Mouse (Mus musculus): ENCODE results near the gene Schip1. TPM values are rescaled to one million over a fixed set of nuclear protein-coding genes. Genes with fewer than 3 reads are reported as not detected.

Schip1 gene
- polyA plus RNA-seq, 1 experiment from 2014 or later: 76.9 TPM

DNA sequence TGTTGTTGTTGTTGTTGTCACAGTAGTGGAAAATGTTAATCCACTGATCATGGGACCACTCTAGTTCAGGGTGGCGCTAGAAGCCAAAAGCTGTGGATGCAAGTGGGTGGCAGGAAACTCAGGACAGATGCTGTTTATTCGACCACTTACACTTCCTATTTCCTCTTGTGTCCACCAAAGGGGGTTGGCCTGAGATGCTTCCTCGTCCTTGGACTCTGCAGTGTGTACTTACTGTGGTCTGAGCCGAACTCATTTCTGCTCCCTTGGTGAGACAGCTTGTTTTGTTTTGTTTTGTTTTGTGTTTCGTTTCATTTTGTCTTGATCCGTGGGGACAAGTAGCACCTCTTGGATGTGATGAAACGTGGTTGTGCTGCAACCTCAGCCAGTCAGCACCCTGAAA lies 578.3 kb downstream of the Schip1 start:
- H3K27ac ChIP-seq (ENCODE audit: low read depth, low read length): no peak overlapping the region
- H3K9me3 ChIP-seq (ENCODE audit: control insufficient read depth, low read length): no peaks in the 10 kb centered on the region
- 89% methylated on average over 7 of the region's 7 CpGs for WGBS
- ATAC-seq (replicated peaks; ENCODE audit: low FRiP score): no peak
- H3K9ac ChIP-seq (ENCODE audit: low read length): no peak overlapping the region
- H3K27me3 ChIP-seq (ENCODE audit: control insufficient read depth, insufficient read depth, low read length): no peaks in the 10 kb centered on the region
- 0 out of 2 replicates have a peak, but pooled peaks cover 2% of the 10 kb centered on the region for H3K4me1 ChIP-seq (replicated peaks; ENCODE audit: control insufficient read depth, insufficient read depth, low read length)
- H3K36me3 ChIP-seq (ENCODE audit: control insufficient read depth, insufficient read depth, low read length): no peaks in the 10 kb centered on the region
- H3K4me2 ChIP-seq (ENCODE audit: low read depth, low read length, severe bottlenecking): no peak overlapping the region
- no peak for DNase-seq (ENCODE audit: low spot score)
- H3K4me3 ChIP-seq (ENCODE audit: low read depth, low read length): no peak overlapping the region

DNA sequence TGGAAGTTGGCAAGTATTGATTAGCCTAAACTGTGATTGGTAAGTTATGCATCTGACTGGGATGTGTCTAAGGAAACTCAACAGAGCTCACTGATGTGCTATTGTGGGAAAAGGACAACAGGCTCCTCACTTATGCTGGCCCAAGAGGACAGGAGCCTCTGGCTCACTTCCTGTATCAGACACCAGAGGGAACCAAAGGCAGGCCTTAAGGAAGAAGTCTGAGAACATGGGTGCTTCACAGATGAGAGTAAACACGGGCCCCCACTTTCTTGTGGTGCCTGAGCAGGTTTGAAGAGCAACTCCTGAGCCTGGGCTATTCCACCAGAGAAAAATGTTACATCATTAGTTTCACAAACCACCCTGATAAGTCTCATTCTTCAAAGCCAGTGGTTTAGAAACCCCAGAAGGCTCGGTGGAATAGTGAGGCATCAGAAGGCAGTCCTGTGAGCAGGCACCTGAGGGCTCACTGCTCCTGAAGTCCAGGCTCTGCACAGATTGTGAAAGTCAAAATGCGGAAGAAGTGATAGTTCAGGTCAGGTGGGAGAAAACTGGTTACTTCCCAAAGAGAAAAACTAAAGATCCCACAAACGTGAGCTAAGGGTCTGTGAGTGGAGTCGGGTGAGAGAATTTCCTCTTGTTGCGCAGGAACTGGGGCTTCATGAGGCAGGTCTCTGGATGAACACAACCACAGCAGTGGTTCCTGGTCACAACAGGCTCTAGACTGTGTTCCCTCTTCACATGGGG lies 582.0 kb downstream of the Schip1 start:
- WGBS: 86% methylated on average over 6 of the region's 6 CpGs
- H3K4me2 ChIP-seq (ENCODE audit: low read depth, low read length, severe bottlenecking): no peak overlapping the region
- H3K36me3 ChIP-seq (ENCODE audit: control insufficient read depth, insufficient read depth, low read length): no peaks in the 10 kb centered on the region
- no peaks in the 10 kb centered on the region for H3K4me1 ChIP-seq (replicated peaks; ENCODE audit: control insufficient read depth, insufficient read depth, low read length)
- no peak overlapping the region for H3K27ac ChIP-seq (ENCODE audit: low read depth, low read length)
- DNase-seq (ENCODE audit: low spot score) (no peak), ATAC-seq (replicated peaks; ENCODE audit: low FRiP score) (no peak)
- H3K9ac ChIP-seq (ENCODE audit: low read length): no peak overlapping the region
- H3K4me3 ChIP-seq (ENCODE audit: low read depth, low read length): no peak overlapping the region
- H3K9me3 ChIP-seq (ENCODE audit: control insufficient read depth, low read length): no peaks in the 10 kb centered on the region
- no peaks in the 10 kb centered on the region for H3K27me3 ChIP-seq (ENCODE audit: control insufficient read depth, insufficient read depth, low read length)

DNA sequence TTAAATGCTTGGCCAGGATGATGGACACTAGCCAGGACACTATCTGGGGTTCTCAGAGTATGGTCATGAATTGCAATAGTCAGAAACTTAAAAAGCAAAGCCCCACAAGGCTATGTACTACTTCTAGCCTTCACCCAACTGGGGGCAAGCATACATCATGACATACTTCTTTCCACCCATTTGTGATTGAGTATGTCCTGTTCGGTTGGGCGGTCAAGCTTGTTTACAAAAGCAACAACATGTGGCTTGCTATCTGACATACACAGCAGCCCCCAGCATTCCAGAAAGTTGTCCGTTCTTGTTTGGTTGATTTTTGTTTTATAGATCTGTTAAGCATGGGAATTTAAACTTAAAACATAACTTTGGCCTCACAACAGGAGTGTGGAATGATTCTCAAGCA lies 582.7 kb downstream of the Schip1 start:
- no peak overlapping the region for H3K27ac ChIP-seq (ENCODE audit: low read depth, low read length)
- H3K9ac ChIP-seq (ENCODE audit: low read length): no peak overlapping the region
- H3K27me3 ChIP-seq (ENCODE audit: control insufficient read depth, insufficient read depth, low read length): no peaks in the 10 kb centered on the region
- ATAC-seq (replicated peaks; ENCODE audit: low FRiP score): no peak
- no peak for DNase-seq (ENCODE audit: low spot score)
- no peaks in the 10 kb centered on the region for H3K4me1 ChIP-seq (replicated peaks; ENCODE audit: control insufficient read depth, insufficient read depth, low read length)
- H3K9me3 ChIP-seq (ENCODE audit: control insufficient read depth, low read length): no peaks in the 10 kb centered on the region
- WGBS: 91% methylated on average over 3 of the region's 3 CpGs
- H3K4me2 ChIP-seq (ENCODE audit: low read depth, low read length, severe bottlenecking): no peak overlapping the region
- no peak overlapping the region for H3K4me3 ChIP-seq (ENCODE audit: low read depth, low read length)
- no peaks in the 10 kb centered on the region for H3K36me3 ChIP-seq (ENCODE audit: control insufficient read depth, insufficient read depth, low read length)

DNA sequence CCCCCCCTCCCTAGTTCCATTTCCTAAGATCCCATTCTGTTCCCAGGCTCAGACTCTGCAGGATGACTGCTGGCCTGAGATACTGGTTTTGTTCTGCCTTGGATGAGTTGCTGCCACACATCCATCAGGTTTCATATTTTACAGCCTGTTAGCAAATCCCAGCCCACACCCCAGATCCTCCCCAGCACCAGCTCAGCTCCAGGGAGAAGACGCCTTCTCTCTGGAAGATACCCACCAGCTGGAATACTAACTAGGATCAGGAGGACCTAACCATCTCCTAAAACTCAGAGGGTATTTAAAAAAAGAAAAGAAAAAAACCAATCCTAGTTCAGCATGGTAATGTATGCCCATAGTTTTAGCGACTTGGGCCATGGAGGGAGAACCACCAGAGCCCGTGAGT lies 585.6 kb downstream of the Schip1 start:
- H3K4me2 ChIP-seq (ENCODE audit: low read depth, low read length, severe bottlenecking): no peak overlapping the region
- DNase-seq (ENCODE audit: low spot score) (no peak), ATAC-seq (replicated peaks; ENCODE audit: low FRiP score) (no peak)
- H3K27me3 ChIP-seq (ENCODE audit: control insufficient read depth, insufficient read depth, low read length): no peaks in the 10 kb centered on the region
- H3K27ac ChIP-seq (ENCODE audit: low read depth, low read length): no peak overlapping the region
- H3K36me3 ChIP-seq (ENCODE audit: control insufficient read depth, insufficient read depth, low read length): no peaks in the 10 kb centered on the region
- no peaks in the 10 kb centered on the region for H3K9me3 ChIP-seq (ENCODE audit: control insufficient read depth, low read length)
- no peaks in the 10 kb centered on the region for H3K4me1 ChIP-seq (replicated peaks; ENCODE audit: control insufficient read depth, insufficient read depth, low read length)
- 85% methylated on average over 3 of the region's 3 CpGs for WGBS
- no peak overlapping the region for H3K9ac ChIP-seq (ENCODE audit: low read length)
- H3K4me3 ChIP-seq (ENCODE audit: low read depth, low read length): no peak overlapping the region

DNA sequence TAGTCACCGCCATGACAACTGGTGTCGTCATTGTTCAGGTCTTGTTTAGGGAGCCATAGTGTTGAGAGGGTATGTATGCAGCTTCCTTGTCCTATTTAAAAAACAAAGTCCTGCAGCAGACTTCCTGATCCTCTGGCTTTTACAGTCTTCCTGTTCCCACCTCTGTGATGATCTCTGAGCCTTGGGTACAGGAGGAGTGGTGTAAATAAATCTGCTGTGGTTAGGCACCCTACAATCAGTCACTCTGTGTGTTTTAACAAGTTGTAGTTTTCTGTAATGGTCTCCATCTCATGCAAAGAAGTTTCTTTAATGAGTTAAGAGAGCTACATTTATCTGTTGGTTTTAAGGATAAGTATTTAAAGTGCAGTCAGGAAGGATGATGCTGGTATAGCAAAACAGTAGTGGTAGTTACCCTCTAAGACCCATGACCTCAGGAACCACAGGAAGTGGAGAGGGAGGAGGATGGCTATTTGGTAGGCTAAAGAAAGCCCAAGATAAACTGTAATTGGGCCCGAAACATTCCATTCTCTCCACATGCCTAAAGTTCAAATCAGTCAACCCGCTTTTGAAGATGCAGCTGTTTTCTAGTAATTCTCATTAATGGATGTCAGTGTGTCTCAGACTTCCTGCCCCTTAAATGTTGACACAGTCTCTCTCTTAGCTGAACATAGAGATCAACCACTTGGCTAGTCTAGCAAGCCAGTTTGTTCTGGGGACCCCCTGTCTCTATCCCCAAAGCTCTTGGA lies 592.2 kb downstream of the Schip1 start:
- H3K9me3 ChIP-seq (ENCODE audit: control insufficient read depth, low read length): no peaks in the 10 kb centered on the region
- 90% methylated on average over 4 of the region's 4 CpGs for WGBS
- H3K4me1 ChIP-seq (replicated peaks; ENCODE audit: control insufficient read depth, insufficient read depth, low read length): no peaks in the 10 kb centered on the region
- H3K4me2 ChIP-seq (ENCODE audit: low read depth, low read length, severe bottlenecking): no peak overlapping the region
- H3K36me3 ChIP-seq (ENCODE audit: control insufficient read depth, insufficient read depth, low read length): no peaks in the 10 kb centered on the region
- no peak overlapping the region for H3K9ac ChIP-seq (ENCODE audit: low read length)
- H3K27me3 ChIP-seq (ENCODE audit: control insufficient read depth, insufficient read depth, low read length): no peaks in the 10 kb centered on the region
- no peak for DNase-seq (ENCODE audit: low spot score)
- ATAC-seq (replicated peaks; ENCODE audit: low FRiP score): no peak
- H3K27ac ChIP-seq (ENCODE audit: low read depth, low read length): no peak overlapping the region
- H3K4me3 ChIP-seq (ENCODE audit: low read depth, low read length): no peak overlapping the region

DNA sequence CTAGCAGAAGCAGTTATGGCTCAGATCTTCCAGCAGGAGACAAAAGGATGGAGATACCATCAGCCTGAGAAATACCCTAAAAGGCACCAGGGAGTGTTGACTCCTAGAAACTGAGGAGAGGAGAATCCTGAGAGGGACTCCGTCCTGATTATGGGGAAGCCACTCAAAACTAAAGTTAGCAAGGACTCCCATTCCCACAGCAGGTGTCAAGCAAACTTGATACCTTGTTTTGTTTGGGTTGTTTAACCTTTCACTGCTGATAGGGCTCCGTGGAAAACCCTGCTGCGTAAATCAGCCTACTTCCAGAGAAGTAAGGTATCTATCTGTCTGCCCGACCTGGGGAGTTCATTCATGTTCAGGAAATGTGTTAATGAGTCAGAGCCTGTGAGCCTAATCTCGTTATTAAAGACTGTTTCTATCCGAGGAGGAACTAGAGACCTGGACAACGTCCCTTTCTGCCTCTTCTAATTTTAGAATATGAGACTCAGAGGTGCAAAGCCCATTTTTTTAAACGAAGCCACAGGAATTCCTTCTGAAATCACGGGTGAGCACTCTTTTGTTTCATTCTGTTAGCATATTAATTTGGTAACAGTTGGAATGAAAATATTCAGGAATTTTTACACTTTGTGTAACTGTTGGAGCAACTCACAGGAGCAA lies 593.1 kb downstream of the Schip1 start:
- WGBS: 32% methylated on average over 9 of the region's 9 CpGs
- no peak overlapping the region for H3K4me2 ChIP-seq (ENCODE audit: low read depth, low read length, severe bottlenecking)
- H3K9me3 ChIP-seq (ENCODE audit: control insufficient read depth, low read length): no peaks in the 10 kb centered on the region
- H3K4me1 ChIP-seq (replicated peaks; ENCODE audit: control insufficient read depth, insufficient read depth, low read length): no peaks in the 10 kb centered on the region
- H3K9ac ChIP-seq (ENCODE audit: low read length): no peak overlapping the region
- no peak for ATAC-seq (replicated peaks; ENCODE audit: low FRiP score)
- H3K27me3 ChIP-seq (ENCODE audit: control insufficient read depth, insufficient read depth, low read length): no peaks in the 10 kb centered on the region
- no peak for DNase-seq (ENCODE audit: low spot score)
- no peak overlapping the region for H3K4me3 ChIP-seq (ENCODE audit: low read depth, low read length)
- no peaks in the 10 kb centered on the region for H3K36me3 ChIP-seq (ENCODE audit: control insufficient read depth, insufficient read depth, low read length)
- H3K27ac ChIP-seq (ENCODE audit: low read depth, low read length): no peak overlapping the region

DNA sequence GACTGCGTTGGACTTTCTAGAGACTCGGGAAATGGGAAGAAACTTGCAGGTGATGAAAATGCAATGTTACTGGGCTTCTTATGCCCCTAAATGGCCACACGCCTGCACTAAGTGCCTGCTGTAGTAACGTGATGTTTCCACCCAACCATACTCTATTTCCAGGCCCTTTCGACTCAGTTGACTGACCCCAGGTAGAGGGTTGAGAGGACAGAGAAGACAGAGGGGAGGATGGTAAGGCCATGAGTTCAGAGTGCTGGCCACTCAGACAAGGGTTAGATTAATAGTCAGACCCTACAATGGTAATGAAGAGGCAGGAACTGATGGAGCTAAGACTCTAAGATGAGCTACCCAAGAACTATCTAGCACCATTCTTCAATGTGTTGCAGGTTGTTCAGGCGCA lies 595.4 kb downstream of the Schip1 start:
- Histone ChIP-seq H3K36me3 (ENCODE audit: control insufficient read depth, insufficient read depth, low read length) (no peaks in the 10 kb centered on the region), H3K4me2 (ENCODE audit: low read depth, low read length, severe bottlenecking) (no peak overlapping the region), H3K4me1 (replicated peaks; ENCODE audit: control insufficient read depth, insufficient read depth, low read length) (no peaks in the 10 kb centered on the region), H3K27ac (ENCODE audit: low read depth, low read length) (no peak overlapping the region), H3K27me3 (ENCODE audit: control insufficient read depth, insufficient read depth, low read length) (no peaks in the 10 kb centered on the region), H3K9ac (ENCODE audit: low read length) (no peak overlapping the region), H3K4me3 (ENCODE audit: low read depth, low read length) (no peak overlapping the region), H3K9me3 (ENCODE audit: control insufficient read depth, low read length) (no peaks in the 10 kb centered on the region)
- WGBS: 89% methylated on average over 6 of the region's 6 CpGs
- ATAC-seq (replicated peaks; ENCODE audit: low FRiP score) (no peak), DNase-seq (ENCODE audit: low spot score) (no peak)

DNA sequence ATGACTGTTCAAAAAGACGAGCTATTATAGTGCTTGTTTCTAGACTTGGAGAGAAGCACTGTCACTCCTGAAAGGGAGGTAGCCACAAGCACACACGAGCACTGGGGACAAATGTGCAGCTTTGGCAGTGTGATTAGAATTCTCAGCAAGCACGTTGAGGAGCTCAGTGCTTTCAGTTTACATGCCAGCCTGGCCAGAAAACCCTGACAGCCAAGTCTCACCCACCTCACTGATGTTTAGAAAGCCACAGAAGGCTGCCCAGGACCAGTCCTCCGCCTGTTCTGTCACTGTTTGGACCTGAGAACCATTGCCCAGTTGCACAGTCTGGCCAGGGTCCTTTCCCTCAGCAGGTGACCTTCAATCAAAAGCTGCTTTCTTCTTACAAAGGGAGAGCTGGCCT lies 595.9 kb downstream of the Schip1 start:
- Histone ChIP-seq H3K36me3 (ENCODE audit: control insufficient read depth, insufficient read depth, low read length) (no peaks in the 10 kb centered on the region), H3K4me3 (ENCODE audit: low read depth, low read length) (no peak overlapping the region), H3K27ac (ENCODE audit: low read depth, low read length) (no peak overlapping the region), H3K9ac (ENCODE audit: low read length) (no peak overlapping the region), H3K4me2 (ENCODE audit: low read depth, low read length, severe bottlenecking) (no peak overlapping the region), H3K27me3 (ENCODE audit: control insufficient read depth, insufficient read depth, low read length) (no peaks in the 10 kb centered on the region), H3K4me1 (replicated peaks; ENCODE audit: control insufficient read depth, insufficient read depth, low read length) (no peaks in the 10 kb centered on the region), H3K9me3 (ENCODE audit: control insufficient read depth, low read length) (no peaks in the 10 kb centered on the region)
- WGBS: 79% methylated on average over 4 of the region's 4 CpGs
- no peak for DNase-seq (ENCODE audit: low spot score)
- no peak for ATAC-seq (replicated peaks; ENCODE audit: low FRiP score)
